Mouse (Mus musculus) bone marrow, adult 2 months (tissue): ENCODE measurements around the gene Nlgn1.

Source experiments
- CTCF ChIP-seq: fragments of 200-500 bp; IDR thresholded peaks from 2 replicates; pipeline ENCODE4 v1.5.1; 2011; ENCODE audit warnings: low read length, control low read depth; ENCODE audit not compliant: control insufficient read depth, insufficient read depth
- POLR2A ChIP-seq: fragments of 200-500 bp; IDR thresholded peaks from 2 replicates; pipeline ENCODE4 v1.6.1; 2011; ENCODE audit warnings: low read depth, mild to moderate bottlenecking, control low read depth, low read length, borderline replicate concordance; ENCODE audit not compliant: control insufficient read depth

DNA sequence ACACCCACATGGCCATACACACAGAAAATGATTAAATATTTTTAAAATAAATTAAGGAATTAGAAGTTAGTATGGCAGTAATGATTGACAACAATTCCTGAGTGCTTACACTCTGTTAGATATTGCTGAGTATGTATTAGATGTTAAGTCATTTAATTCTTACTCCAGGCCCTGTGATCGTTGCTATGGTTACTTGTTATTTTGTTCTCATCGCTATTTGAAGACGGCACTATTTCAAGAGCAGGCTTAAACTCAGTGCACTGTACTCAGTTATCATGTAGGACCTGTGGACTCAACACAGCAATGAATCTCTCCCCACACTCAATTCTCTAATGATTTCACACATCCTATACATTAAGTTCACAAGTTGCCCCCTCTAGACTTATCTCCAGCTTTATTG lies 672.0 kb downstream of the Nlgn1 start:
- TF ChIP-seq POLR2A = no peak
- no peak for TF ChIP-seq CTCF
